Mouse (Mus musculus): ENCODE data around the gene Mageh1.
A peak's percentile ranks its signal among the peaks of the same experiment; 100 is the strongest.
"Not testable (repeated sequence)": the region's sequence is repeated elsewhere in the genome, so short reads cannot be mapped to it uniquely, and the experiment has no call there.

The Mageh1 gene

GRCm38 (mm10) chrX:153037087-153037971 is at the start of gene Mageh1:
Mageh1 (minus strand) TSS chrX:153037575.
- peak; percentile 75 for DNase-seq

GRCm38 (mm10) chrX:153037972-153038744 is 783 bp upstream of the Mageh1 start:
- DNase-seq, result not testable (repeated sequence)

GRCm38 (mm10) chrX:153031547-153031946 is 5.8 kb downstream of the Mageh1 start:
- DNase-seq, result not testable (repeated sequence)

GRCm38 (mm10) chrX:153025709-153026108 is 11.7 kb downstream of the Mageh1 start:
- not testable (repeated sequence) for DNase-seq

- not testable (repeated sequence) for DNase-seq
Measured at GRCm38 (mm10) chrX:153025255-153025654, 12.1 kb downstream of the Mageh1 start.

- no peak for DNase-seq
Measured at GRCm38 (mm10) chrX:153007685-153008047, 29.7 kb downstream of the Mageh1 start.

DNA sequence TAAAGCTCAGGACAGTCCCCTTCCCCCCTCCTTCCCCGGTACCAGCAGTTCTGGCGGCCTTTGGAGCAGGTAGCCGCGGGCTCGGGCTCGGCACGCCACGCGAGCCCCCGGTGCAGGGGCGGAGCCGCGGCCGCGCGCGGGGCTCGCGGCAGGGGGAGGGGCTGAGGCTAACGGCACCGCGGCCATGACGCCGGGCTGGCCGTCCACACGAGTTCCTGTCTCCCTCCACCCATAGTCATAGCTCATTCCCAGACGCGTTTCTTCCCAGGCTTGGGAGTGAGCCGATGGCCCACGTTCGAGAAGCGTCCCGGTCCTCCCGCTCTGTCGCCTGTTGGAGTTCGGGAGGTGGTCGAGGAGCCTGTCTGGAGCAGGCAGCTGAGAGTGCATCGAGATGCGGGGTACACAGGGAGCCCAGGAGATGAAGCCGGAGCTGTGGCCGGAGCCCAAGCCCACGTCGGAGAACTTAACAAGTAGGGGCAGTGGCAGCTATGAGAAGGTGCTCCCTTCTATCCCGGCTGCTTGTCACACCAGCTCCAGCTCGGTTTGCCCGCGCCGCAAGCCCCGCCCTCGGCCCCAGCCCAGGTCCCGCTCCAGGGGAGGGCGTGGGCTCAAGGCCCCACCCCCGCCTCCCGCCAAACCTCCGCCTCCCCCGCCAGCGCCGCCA is 30.2 kb downstream of the Mageh1 start:
- DNase-seq, result peak; percentile 41

- peak; percentile 15 for DNase-seq
Measured at GRCm38 (mm10) chrX:153006387-153006841, 31.0 kb downstream of the Mageh1 start, which contains the start of gene Usp51. Usp51 (plus strand) TSS chrX:153006469.

- not testable (repeated sequence) for DNase-seq
Measured at GRCm38 (mm10) chrX:152996105-152996504, 41.3 kb downstream of the Mageh1 start.

GRCm38 (mm10) chrX:152989852-152990251 is 47.5 kb downstream of the Mageh1 start:
- DNase-seq, result not testable (repeated sequence)

Measured in lung, postnatal 14 days (tissue).